Mouse (Mus musculus) stomach, embryonic 15.5 days (tissue): ENCODE data around the gene Fam110c. TPM values are rescaled to one million over a fixed set of nuclear protein-coding genes. Genes with fewer than 3 reads are reported as not detected.

Source experiments
- ATAC-seq: fragments of 200-750 bp; cut with Nextera tagmentation; 2 replicates; pipeline ENCODE4 v1.8.0; 2017; ENCODE audit warnings: low read depth, moderate number of reproducible peaks, moderate TSS enrichment; ENCODE audit not compliant: insufficient read depth, low FRiP score
- H3K27ac ChIP-seq: fragments of 300-500 bp; sonication (generic); 2 replicates; pipeline ENCODE4 v1.5.1; 2015; ENCODE audit warnings: mild to moderate bottlenecking, inconsistent platforms
- H3K27me3 ChIP-seq: fragments of 300-500 bp; sonication (generic); replicated peaks from 2 replicates; pipeline ENCODE4 v1.6.1; 2015; ENCODE audit warnings: inconsistent platforms
- H3K36me3 ChIP-seq: fragments of 300-500 bp; sonication (generic); 2 replicates; pipeline ENCODE4 v1.6.1; 2015; ENCODE audit warnings: inconsistent platforms
- H3K4me1 ChIP-seq: fragments of 300-500 bp; sonication (generic); 2 replicates; pipeline ENCODE4 v1.6.1; 2015; ENCODE audit warnings: inconsistent platforms
- H3K4me2 ChIP-seq: fragments of 300-500 bp; sonication (generic); 2 replicates; pipeline ENCODE4 v1.6.1; 2015; ENCODE audit warnings: mild to moderate bottlenecking, inconsistent platforms
- H3K4me3 ChIP-seq: fragments of 300-500 bp; sonication (generic); replicated peaks from 2 replicates; pipeline ENCODE4 v1.5.1; 2015; ENCODE audit warnings: inconsistent platforms
- H3K9ac ChIP-seq: fragments of 300-500 bp; sonication (generic); 2 replicates; pipeline ENCODE4 v1.6.1; 2015; ENCODE audit warnings: inconsistent platforms
- H3K9me3 ChIP-seq: fragments of 300-500 bp; sonication (generic); 2 replicates; pipeline ENCODE4 v1.6.1; 2016; ENCODE audit warnings: inconsistent platforms
- WGBS: fragments of 180-500 bp; shearing (Covaris S2); methylation state at CpG from one replicate; pipeline ENCODE4 v1.1.7; 2015; 5-methylcytosine and 5-hydroxymethylcytosine counted together
- polyA plus RNA-seq: library from polyadenylated mRNA; unstranded; fragments of >200 nt; fragmentation: Nextera tagmentation; extraction: Ambion mirVana; gene quantifications from 2 replicates; pipeline ENCODE4 v1.2.1, GENCODE M21; 2015

Fam110c gene
- polyA plus RNA-seq, 1 experiment from 2014 or later: 10.1 TPM

- Histone ChIP-seq H3K4me1 (0 out of 2 replicates have a peak, but pooled peaks cover 3% of the 10 kb centered on the region), H3K27ac (no peak overlapping the region), H3K4me2 (no peak overlapping the region), H3K9ac (no peak overlapping the region), H3K36me3 (no peaks in the 10 kb centered on the region), H3K9me3 (no peaks in the 10 kb centered on the region), H3K4me3 (no peak overlapping the region), H3K27me3 (no peaks in the 10 kb centered on the region)
- 76% methylated on average over 5 of the region's 5 CpGs for WGBS
- no peak for ATAC-seq
Measured at GRCm38 (mm10) chr12:31120535-31120934, 46.9 kb downstream of the Fam110c start.

GRCm38 (mm10) chr12:31122892-31123622, 49.4 kb downstream of the Fam110c start:
- WGBS: 49% methylated on average over 6 of the region's 6 CpGs
- Histone ChIP-seq H3K27me3 (no peaks in the 10 kb centered on the region), H3K9me3 (no peaks in the 10 kb centered on the region), H3K36me3 (no peaks in the 10 kb centered on the region), H3K4me1 (no peaks in the 10 kb centered on the region), H3K9ac (no peak overlapping the region), H3K4me3 (no peak overlapping the region), H3K4me2 (no peak overlapping the region), H3K27ac (no peak overlapping the region)
- no peak for ATAC-seq

DNA sequence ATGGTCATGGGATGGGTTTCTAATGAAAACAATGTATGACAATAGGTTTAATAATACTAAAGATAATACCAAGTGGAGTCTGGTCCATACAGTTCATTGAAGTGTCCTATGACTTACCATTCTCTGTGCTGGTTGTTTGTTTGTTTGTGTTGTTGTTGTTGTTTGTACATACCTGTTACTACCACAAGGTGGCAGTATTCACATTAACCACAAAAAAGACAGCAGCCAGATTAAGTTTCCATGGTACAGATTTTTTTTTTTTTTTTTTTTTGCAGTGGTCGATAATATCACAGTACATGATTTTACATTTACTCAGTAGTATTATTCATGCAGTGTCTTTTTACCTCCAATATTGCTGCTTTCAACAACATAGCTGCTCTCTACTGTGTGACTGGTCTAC, 52.4 kb downstream of the Fam110c start:
- H3K4me2 ChIP-seq: no peak overlapping the region
- no peaks in the 10 kb centered on the region for H3K36me3 ChIP-seq
- H3K27ac ChIP-seq: no peak overlapping the region
- no peaks in the 10 kb centered on the region for H3K27me3 ChIP-seq
- H3K4me1 ChIP-seq: no peaks in the 10 kb centered on the region
- H3K9ac ChIP-seq: no peak overlapping the region
- H3K4me3 ChIP-seq: no peak overlapping the region
- ATAC-seq: no peak
- H3K9me3 ChIP-seq: no peaks in the 10 kb centered on the region
- 33% methylated on average over 1 of the region's 1 CpGs for WGBS

DNA sequence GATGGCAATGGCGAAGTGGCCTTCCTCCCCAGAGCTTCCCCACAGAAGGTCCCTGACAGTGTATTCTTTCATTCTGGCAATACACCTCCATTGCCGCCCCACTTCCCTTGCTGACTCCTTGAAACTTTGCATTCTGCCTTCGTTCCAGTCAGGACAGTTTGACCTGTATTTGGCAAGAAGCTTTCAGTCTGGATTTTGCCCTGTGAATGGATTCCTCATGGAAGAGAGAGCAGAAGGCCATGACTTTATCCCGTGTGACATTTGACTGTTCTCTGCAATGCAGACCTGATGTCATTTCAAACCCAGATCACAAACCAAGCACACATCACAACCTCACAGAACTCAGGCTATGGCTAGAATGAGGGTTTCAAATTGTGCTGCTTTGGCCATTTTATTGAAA, 55.9 kb downstream of the Fam110c start:
- Histone ChIP-seq H3K4me3 (no peak overlapping the region), H3K4me2 (no peak overlapping the region), H3K4me1 (no peaks in the 10 kb centered on the region), H3K9ac (no peak overlapping the region), H3K27me3 (no peaks in the 10 kb centered on the region), H3K27ac (no peak overlapping the region), H3K9me3 (no peaks in the 10 kb centered on the region), H3K36me3 (no peaks in the 10 kb centered on the region)
- WGBS: 80% methylated on average over 4 of the region's 4 CpGs
- no peak for ATAC-seq

Other genes with a start within 250 kb of the Fam110c start
- 1.4 and 1.8 TPM in 2 replicates for gene Alkal2, start 189.5 kb upstream of the Fam110c start, polyA plus RNA-seq
- 151 and 164 TPM in 2 replicates for gene Acp1, start 162.3 kb upstream of the Fam110c start, polyA plus RNA-seq
- 25.7 and 28.4 TPM in 2 replicates for gene Sh3yl1, start 162.2 kb upstream of the Fam110c start, polyA plus RNA-seq
- gene Gm6993, start 166.9 kb downstream of the Fam110c start, polyA plus RNA-seq: not detected in 2 replicates
- 83.4 and 94.1 TPM in 2 replicates for gene Lamb1, start 191.4 kb downstream of the Fam110c start, polyA plus RNA-seq